Mouse (Mus musculus) adrenal gland, postnatal 10 days (tissue): ENCODE data around the gene Gstm4. TPM values are rescaled to one million over a fixed set of nuclear protein-coding genes. Genes with fewer than 3 reads are reported as not detected.

ENCODE experiments used
- DNase-seq: peaks from one replicate; pipeline ENCODE4 v3.0.0; 2021; ENCODE audit warnings: mixed read lengths
- long read RNA-seq, 2 experiments: library from polyadenylated mRNA; stranded (forward); transcript quantifications; one replicate each; pipeline ENCODE4 v2.0.0; 2021
- total RNA-seq, 2 experiments: library from RNA; stranded (reverse); gene quantifications; 2 replicates each; pipeline ENCODE4 v1.2.3; 2021

The Gstm4 gene
- 10 to 100 TPM; 12.8 to 13.3 TPM for total RNA-seq
- long read RNA-seq, experiment 1, transcript Gstm4-201 (8 exons, 1,707 nt), result major isoform, 13 of 28 reads
- long read RNA-seq, experiment 1, partial matches to known transcripts, result 0 of 28 reads
- long read RNA-seq, experiment 1, other reads (novel, unspliced or antisense), result 14 of 28 reads
- long read RNA-seq, experiment 2, transcript Gstm4-201 (8 exons, 1,707 nt), result major isoform, 8 of 17 reads
- long read RNA-seq, experiment 2, partial matches to known transcripts, result 1 of 17 reads
- long read RNA-seq, experiment 2, other reads (novel, unspliced or antisense), result 6 of 17 reads

GRCm38 (mm10) chr3:108044394-108045140, at the start of gene Gstm4:
TSS of gene Gstm4 (minus strand) at chr3:108044894.
- DNase-seq, result peak; percentile 91

GRCm38 (mm10) chr3:108094146-108094545, 49.5 kb upstream of the Gstm4 start:
- DNase-seq, result peak; percentile 26

GRCm38 (mm10) chr3:108093306-108093705, 48.6 kb upstream of the Gstm4 start:
- DNase-seq, result peak; percentile 64

GRCm38 (mm10) chr3:108092536-108093115, 47.9 kb upstream of the Gstm4 start, which contains the start of gene Gnat2:
TSS of gene Gnat2 (plus strand) at chr3:108092789.
- DNase-seq, result peak; percentile 46

- peak; percentile 7 for DNase-seq
These were observed 47.3 kb upstream of the Gstm4 start for GRCm38 (mm10) chr3:108092030-108092429.

- peak; percentile 22 for DNase-seq
These were observed 45.9 kb upstream of the Gstm4 start for GRCm38 (mm10) chr3:108090561-108090960.

GRCm38 (mm10) chr3:108089916-108090315, 45.2 kb upstream of the Gstm4 start:
- peak; percentile 17 for DNase-seq

GRCm38 (mm10) chr3:108088842-108089380, 44.2 kb upstream of the Gstm4 start:
- DNase-seq, result peak; percentile 48

- peak; percentile 23 for DNase-seq
These were observed 42.6 kb upstream of the Gstm4 start for GRCm38 (mm10) chr3:108087329-108087728.

- DNase-seq, result peak; percentile 95
These were observed 41.8 kb upstream of the Gstm4 start, which contains the start of gene Ampd2 for GRCm38 (mm10) chr3:108086470-108086979. TSS of gene Ampd2 (minus strand) at chr3:108086651.

- peak; percentile 93 for DNase-seq
These were observed 41.2 kb upstream of the Gstm4 start for GRCm38 (mm10) chr3:108085721-108086469.

- peak; percentile 98 for DNase-seq
These were observed 40.6 kb upstream of the Gstm4 start for GRCm38 (mm10) chr3:108085281-108085720.

- no peak for DNase-seq
These were observed 40.1 kb upstream of the Gstm4 start for GRCm38 (mm10) chr3:108084767-108085270.

- peak; percentile 53 for DNase-seq
These were observed 39.3 kb upstream of the Gstm4 start for GRCm38 (mm10) chr3:108083904-108084407.

GRCm38 (mm10) chr3:108083161-108083560, 38.5 kb upstream of the Gstm4 start:
- peak; percentile 9 for DNase-seq

- DNase-seq, result peak; percentile 69
These were observed 37.7 kb upstream of the Gstm4 start for GRCm38 (mm10) chr3:108082251-108082875.

- peak; percentile 46 for DNase-seq
These were observed 37.0 kb upstream of the Gstm4 start for GRCm38 (mm10) chr3:108081681-108082080.

- DNase-seq, result peak; percentile 3
These were observed 32.1 kb upstream of the Gstm4 start for GRCm38 (mm10) chr3:108076836-108077235.

- DNase-seq, result peak; percentile 32
These were observed 28.4 kb upstream of the Gstm4 start for GRCm38 (mm10) chr3:108072983-108073569.
